8 mouse cellular contexts compared by ENCODE assay signal in genomic region chr2:167672212-167672685, GRCm38 (mm10). TPM values are rescaled to one million over a fixed set of nuclear protein-coding genes. Genes with fewer than 3 reads are reported as not detected.
A peak's percentile ranks its signal among the peaks of the same experiment; 100 is the strongest.
DNase-seq lines count a peak whose midpoint lies in the region; ATAC-seq lines count a peak whose summit lies in the region.

No protein-coding gene starts in this region.

- H3K27ac ChIP-seq in limb, embryonic 13.5 days: no peak overlapping the region

- H3K27me3 ChIP-seq in limb, embryonic 13.5 days: no peaks in the 10 kb centered on the region

- H3K36me3 ChIP-seq in limb, embryonic 13.5 days: no peaks in the 10 kb centered on the region

- no peak overlapping the region for H3K9ac ChIP-seq in limb, embryonic 13.5 days

- no peaks in the 10 kb centered on the region for H3K4me1 ChIP-seq in limb, embryonic 13.5 days

- no peaks in the 10 kb centered on the region for H3K9me3 ChIP-seq in limb, embryonic 13.5 days

- no peak overlapping the region for H3K4me3 ChIP-seq in limb, embryonic 13.5 days

- no peak overlapping the region for H3K4me2 ChIP-seq in limb, embryonic 13.5 days (replicated peaks)

- 47% methylated on average over 13 of the region's 13 CpGs for WGBS in limb, embryonic 13.5 days

- peak; percentile 47 for DNase-seq in embryo, embryonic 10.5 days (ENCODE audit: low spot score)
- DNase-seq in embryo, embryonic 9.5 days (ENCODE audit: extremely low spot score): no peak
- peak; percentile 49 for DNase-seq in testis, postnatal 10 days (ENCODE audit: low spot score)
- DNase-seq in testis, postnatal 14 days (ENCODE audit: low spot score): no peak
- DNase-seq in layer of hippocampus, adult 9-11 months: no peak
- DNase-seq in adrenal gland, postnatal 4 days (ENCODE audit: low spot score in 2 of 2): no peak

- ATAC-seq in limb, embryonic 13.5 days (ENCODE audit: low FRiP score, low read depth): peak; percentile 66
- peak; percentile 58 for ATAC-seq in neutrophil, adult 5-6 weeks (ENCODE audit: extremely low read depth, insufficient number of reproducible peaks, low FRiP score, poor library complexity, severe bottlenecking)

RNA-seq across cellular contexts. Expression of gene Gm20431, which starts 11.0 kb away (rescaled TPM):
- polyA plus RNA-seq in limb, embryonic 13.5 days (2015; fragmentation: Nextera tagmentation; extraction: Ambion mirVana): 6.2 and 11.2 TPM in 2 replicates
- total RNA-seq in neutrophil, adult 5-6 weeks (2017): not detected in 2 replicates
- 10 to 100 TPM; 18.2 to 23.0 TPM for total RNA-seq in adrenal gland, postnatal 4 days (2021)

RNA-seq across cellular contexts. Expression of gene Cebpb, which starts 16.5 kb away (rescaled TPM):
- polyA plus RNA-seq in limb, embryonic 13.5 days (2015; fragmentation: Nextera tagmentation; extraction: Ambion mirVana): 2.3 and 3.4 TPM in 2 replicates
- total RNA-seq in neutrophil, adult 5-6 weeks (2017): 160 and 183 TPM in 2 replicates
- 100 to 1,000 TPM; 229 to 255 TPM for total RNA-seq in adrenal gland, postnatal 4 days (2021)

RNA-seq across cellular contexts. Expression of gene Tmem189, which starts 17.4 kb away (rescaled TPM):
- 35.7 and 40.1 TPM in 2 replicates for polyA plus RNA-seq in limb, embryonic 13.5 days (2015; fragmentation: Nextera tagmentation; extraction: Ambion mirVana)
- 76.0 and 90.2 TPM in 2 replicates for total RNA-seq in neutrophil, adult 5-6 weeks (2017)
- 10 to 100 TPM; 32.9 to 35.4 TPM for total RNA-seq in adrenal gland, postnatal 4 days (2021)

RNA-seq across cellular contexts. Expression of gene Ube2v1, which starts 40.4 kb away (rescaled TPM):
- polyA plus RNA-seq in limb, embryonic 13.5 days (2015; fragmentation: Nextera tagmentation; extraction: Ambion mirVana): 268 and 284 TPM in 2 replicates
- total RNA-seq in neutrophil, adult 5-6 weeks (2017): 55.2 and 67.3 TPM in 2 replicates
- total RNA-seq in adrenal gland, postnatal 4 days (2021): 100 to 1,000 TPM; 194 to 200 TPM

Comparison
In these comparisons a context has a peak if more than half of its experiments do, and no peak if none do; other contexts are left out.
1. DNase-seq: peak in embryo, embryonic 10.5 days (single experiment) and testis, postnatal 10 days (single experiment); none in embryo, embryonic 9.5 days (single experiment), testis, postnatal 14 days (single experiment), layer of hippocampus, adult 9-11 months (single experiment) and adrenal gland, postnatal 4 days (0 of 2).
2. RNA of gene Gm20431, which starts 11.0 kb away (total RNA-seq): 18.2 to 23.0 TPM in adrenal gland, postnatal 4 days; not detected in neutrophil, adult 5-6 weeks; every median in the first group is over 10 times any median in the second.